Mouse (Mus musculus): ENCODE results near the gene Rbbp9. TPM values are rescaled to one million over a fixed set of nuclear protein-coding genes. Genes with fewer than 3 reads are reported as not detected.

Gene Rbbp9
- total and polyA plus RNA-seq, 3 experiments = 0.13 to 0.42 (median 0.14) TPM

GRCm38 (mm10) chr2:144543670-144544069 lies 7.0 kb downstream of the Rbbp9 start:
- H3K36me3 ChIP-seq (replicated peaks in 1 of 2; ENCODE audit: control insufficient read depth in 1 of 2, insufficient read depth in 1 of 2, low read length in 1 of 2) = peaks cover 10 to 27% of the 10 kb centered on the region in 2 experiments
- peaks cover 7 to 12% of the 10 kb centered on the region in 2 experiments for H3K4me1 ChIP-seq (ENCODE audit: control insufficient read depth in 1 of 2, insufficient read depth in 2 of 2)
- H3K9me3 ChIP-seq (replicated peaks; ENCODE audit: low read length) = no peaks in the 10 kb centered on the region
- H3K9ac ChIP-seq (ENCODE audit: insufficient read depth, low read depth) = no peak overlapping the region
- no peak overlapping the region for H3K4me2 ChIP-seq (ENCODE audit: insufficient read depth, low read depth, poor library complexity, severe bottlenecking)
- no peak overlapping the region for H3K27ac ChIP-seq (ENCODE audit: insufficient read depth, low read depth)
- dilution Hi-C loops (cut with MboI; ENCODE audit: extremely low pct_ligation_motif_present, extremely low pct_unique_long_range_greater_than_20kb, low sequenced_read_pairs) = no loop called here
- DNase-seq (ENCODE audit: extremely low read depth) = no peak
- TF ChIP-seq ELF1 (IDR thresholded peaks at IDR 0.05; ENCODE audit: low read depth, low read length) (no peak), USF2 (conservative IDR thresholded peaks at IDR 0.05; ENCODE audit: low read depth, low read length) (no peak), IRF4 (IDR thresholded peaks at IDR 0.05; ENCODE audit: low read depth, low read length) (no peak), UBTF (IDR thresholded peaks at IDR 0.05; ENCODE audit: low read depth, low read length) (no peak), PAX5 (IDR thresholded peaks at IDR 0.05; ENCODE audit: low read length) (no peak), JUND (conservative IDR thresholded peaks at IDR 0.05; ENCODE audit: low read depth, low read length) (no peak), RAD21 (IDR thresholded peaks at IDR 0.05; ENCODE audit: low read depth, low read length) (no peak), CHD1 (IDR thresholded peaks at IDR 0.05; ENCODE audit: low read depth, low read length) (no peak), MAFK (IDR thresholded peaks at IDR 0.05; ENCODE audit: insufficient replicate concordance, low read length) (no peak), ZC3H11A (IDR thresholded peaks at IDR 0.05; ENCODE audit: low read depth, low read length) (no peak), POLR2AphosphoS2 (IDR thresholded peaks at IDR 0.05; ENCODE audit: low read depth, low read length) (no peak), ZNF384 (IDR thresholded peaks at IDR 0.05; ENCODE audit: low read depth, low read length) (no peak), SIN3A (IDR thresholded peaks at IDR 0.05; ENCODE audit: low read length) (no peak), MEF2A (IDR thresholded peaks at IDR 0.05; ENCODE audit: borderline replicate concordance, low read depth, low read length) (no peak), NRF1 (IDR thresholded peaks at IDR 0.05; ENCODE audit: low read depth, low read length) (no peak)
- no peaks in the 10 kb centered on the region for H3K27me3 ChIP-seq (replicated peaks)
- no peaks in the 10 kb centered on the region for H3K79me2 ChIP-seq (replicated peaks; ENCODE audit: control insufficient read depth, extremely low read depth, insufficient read depth, poor library complexity, severe bottlenecking)
- in situ Hi-C loops (cut with MboI; ENCODE audit: low pct_ligation_motif_present, low pct_unique_long_range_greater_than_20kb, low sequenced_read_pairs) = no loop called here
- no peak overlapping the region for H3K4me3 ChIP-seq (replicated peaks in 1 of 3; ENCODE audit: low read depth in 2 of 3, low read length in 2 of 3, poor library complexity in 1 of 3)

- dilution Hi-C loops (cut with MboI; ENCODE audit: extremely low pct_ligation_motif_present, extremely low pct_unique_long_range_greater_than_20kb, low sequenced_read_pairs) = no loop called here
- in situ Hi-C loops (cut with MboI; ENCODE audit: low pct_ligation_motif_present, low pct_unique_long_range_greater_than_20kb, low sequenced_read_pairs) = no loop called here
Measured at GRCm38 (mm10) chr2:144541246-144541645, 9.4 kb downstream of the Rbbp9 start.

More at GRCm38 (mm10) chr2:144541246-144541645, 9.4 kb downstream of the Rbbp9 start:
- Histone ChIP-seq H3K27ac (ENCODE audit: insufficient read depth, low read depth) (no peak overlapping the region), H3K4me1 (ENCODE audit: control insufficient read depth in 1 of 2, insufficient read depth in 2 of 2) (no peaks in the 10 kb centered on the region), H3K9me3 (replicated peaks; ENCODE audit: low read length) (no peaks in the 10 kb centered on the region), H3K79me2 (replicated peaks; ENCODE audit: control insufficient read depth, extremely low read depth, insufficient read depth, poor library complexity, severe bottlenecking) (no peaks in the 10 kb centered on the region), H3K36me3 (replicated peaks in 1 of 2; ENCODE audit: control insufficient read depth in 1 of 2, insufficient read depth in 1 of 2, low read length in 1 of 2) (peaks cover 29 to 51% of the 10 kb centered on the region in 2 experiments), H3K4me2 (ENCODE audit: insufficient read depth, low read depth, poor library complexity, severe bottlenecking) (no peak overlapping the region), H3K9ac (ENCODE audit: insufficient read depth, low read depth) (no peak overlapping the region), H3K4me3 (replicated peaks in 1 of 3; ENCODE audit: low read depth in 2 of 3, low read length in 2 of 3, poor library complexity in 1 of 3) (no peak overlapping the region), H3K27me3 (replicated peaks) (no peaks in the 10 kb centered on the region)
- TF ChIP-seq CTCF (conservative IDR thresholded peaks at IDR 0.05 in 1 of 2, IDR thresholded peaks at IDR 0.05 in 1 of 2; ENCODE audit: low read depth in 2 of 2, low read length in 2 of 2) = peak; percentile 18 to 53; a peak in 2 of 4 replicates
- TF ChIP-seq BHLHE40 (IDR thresholded peaks at IDR 0.05; ENCODE audit: low read depth, low read length) = no peak
- TF ChIP-seq JUN (IDR thresholded peaks at IDR 0.05; ENCODE audit: insufficient read depth, low read depth, low read length) = no peak
- peak; percentile 39 for DNase-seq (ENCODE audit: extremely low read depth)
